Mouse (Mus musculus) liver, embryonic 16.5 days (tissue): ENCODE measurements around the gene Gm5767. TPM values are rescaled to one million over a fixed set of nuclear protein-coding genes. Genes with fewer than 3 reads are reported as not detected.
A peak's percentile ranks its signal among the peaks of the same experiment; 100 is the strongest.

ENCODE experiments used
- ATAC-seq: fragments of 200-750 bp; cut with Nextera tagmentation; 2 replicates; pipeline ENCODE4 v1.8.0; 2017; ENCODE audit warnings: low read depth, mild to moderate bottlenecking, moderate number of reproducible peaks, moderate library complexity
- H3K27ac ChIP-seq: fragments of 300-500 bp; sonication (generic); 2 replicates; pipeline ENCODE4 v1.5.1; 2014; ENCODE audit warnings: mild to moderate bottlenecking, low read length
- H3K27me3 ChIP-seq: fragments of 300-500 bp; sonication (generic); 2 replicates; pipeline ENCODE4 v1.6.1; 2014; ENCODE audit warnings: low read depth, low read length, mixed read lengths; ENCODE audit not compliant: control insufficient read depth, insufficient read depth
- H3K36me3 ChIP-seq: fragments of 300-500 bp; sonication (generic); 2 replicates; pipeline ENCODE4 v1.6.1; 2014; ENCODE audit warnings: mild to moderate bottlenecking; ENCODE audit not compliant: control insufficient read depth, insufficient read depth
- H3K4me1 ChIP-seq: fragments of 300-500 bp; sonication (generic); 2 replicates; pipeline ENCODE4 v1.6.1; 2014; ENCODE audit warnings: low read depth, low read length, mixed read lengths; ENCODE audit not compliant: control insufficient read depth
- H3K4me2 ChIP-seq: fragments of 300-500 bp; sonication (generic); 2 replicates; pipeline ENCODE4 v1.6.1; 2014; ENCODE audit warnings: low read depth, low read length, mixed read lengths
- H3K4me3 ChIP-seq: fragments of 300-500 bp; sonication (generic); 2 replicates; pipeline ENCODE4 v1.5.1; 2014; ENCODE audit warnings: low read depth, mild to moderate bottlenecking, low read length
- H3K9ac ChIP-seq: fragments of 300-500 bp; sonication (generic); 2 replicates; pipeline ENCODE4 v1.6.1; 2014; ENCODE audit warnings: low read depth, low read length
- H3K9me3 ChIP-seq: fragments of 300-500 bp; sonication (generic); replicated peaks from 2 replicates; pipeline ENCODE4 v1.6.1; 2016; ENCODE audit warnings: low read length; ENCODE audit not compliant: control insufficient read depth
- WGBS: fragments of 180-500 bp; shearing (Covaris S2); extraction: QIAGEN DNeasy Blood & Tissue Kit; methylation state at CpG from one replicate; pipeline ENCODE4 v1.1.7; 2014; ENCODE audit not compliant: insufficient replicate concordance; 5-methylcytosine and 5-hydroxymethylcytosine counted together
- polyA plus RNA-seq: library from polyadenylated mRNA; unstranded; fragments of >200 nt; fragmentation: Nextera tagmentation; extraction: Ambion mirVana; gene quantifications from 2 replicates; pipeline ENCODE4 v1.2.1, GENCODE M21; 2015

Gene Gm5767
- polyA plus RNA-seq, 1 experiment from 2014 or later = not detected

DNA sequence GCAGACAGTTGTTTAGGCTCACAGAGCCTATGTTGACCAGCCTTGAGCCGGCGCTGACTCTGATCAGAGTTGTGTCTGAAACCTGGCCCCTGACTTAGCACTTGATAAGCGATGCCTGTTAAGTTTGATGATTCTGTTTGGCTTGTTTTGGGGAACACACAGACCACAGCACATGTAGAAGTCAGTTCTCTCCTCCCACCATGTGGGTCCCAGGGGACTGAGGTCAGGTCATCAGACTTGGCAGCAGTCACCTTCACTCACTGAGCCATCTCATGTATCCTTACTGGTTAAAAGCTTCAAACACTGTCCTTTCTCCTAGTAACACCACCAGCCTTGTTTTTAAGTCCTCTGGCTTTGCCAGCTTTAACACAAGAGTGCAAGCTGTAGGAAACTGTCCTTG, 30.6 kb upstream of the Gm5767 start:
- Histone ChIP-seq H3K4me3 (no peak overlapping the region), H3K27ac (no peak overlapping the region), H3K4me1 (no peaks in the 10 kb centered on the region; the same call in 1 of the 2 replicates), H3K4me2 (no peak overlapping the region), H3K36me3 (peaks cover 51% of the 10 kb centered on the region), H3K27me3 (no peaks in the 10 kb centered on the region), H3K9me3 (no peaks in the 10 kb centered on the region), H3K9ac (no peak overlapping the region)
- ATAC-seq = no peak
- 87% methylated on average over 3 of the region's 3 CpGs for WGBS

- Histone ChIP-seq H3K36me3 (peaks cover 35% of the 10 kb centered on the region), H3K4me3 (no peak overlapping the region), H3K9me3 (no peaks in the 10 kb centered on the region), H3K9ac (no peak overlapping the region), H3K27me3 (no peaks in the 10 kb centered on the region), H3K27ac (no peak overlapping the region), H3K4me1 (peaks cover 9% of the 10 kb centered on the region), H3K4me2 (no peak overlapping the region)
- WGBS = 81% methylated on average over 6 of the region's 6 CpGs
- ATAC-seq = no peak
These were observed 25.5 kb upstream of the Gm5767 start for GRCm38 (mm10) chr16:8655108-8655507.

GRCm38 (mm10) chr16:8655599-8655998, 25.0 kb upstream of the Gm5767 start:
- peak; percentile 74 for ATAC-seq
- Histone ChIP-seq H3K27me3 (no peaks in the 10 kb centered on the region), H3K4me2 (no peak overlapping the region), H3K4me1 (peaks cover 9% of the 10 kb centered on the region), H3K4me3 (no peak overlapping the region), H3K9ac (no peak overlapping the region), H3K36me3 (peaks cover 39% of the 10 kb centered on the region), H3K9me3 (no peaks in the 10 kb centered on the region), H3K27ac (no peak overlapping the region)
- WGBS = 65% methylated on average over 9 of the region's 9 CpGs

- ATAC-seq = no peak
- Histone ChIP-seq H3K9me3 (no peaks in the 10 kb centered on the region), H3K4me2 (no peak overlapping the region), H3K9ac (no peak overlapping the region), H3K4me3 (no peak overlapping the region), H3K27me3 (no peaks in the 10 kb centered on the region), H3K27ac (no peak overlapping the region), H3K4me1 (peaks cover 9% of the 10 kb centered on the region), H3K36me3 (peaks cover 36% of the 10 kb centered on the region)
- WGBS = 73% methylated on average over 2 of the region's 2 CpGs
These were observed 24.3 kb upstream of the Gm5767 start for GRCm38 (mm10) chr16:8656256-8656655.

DNA sequence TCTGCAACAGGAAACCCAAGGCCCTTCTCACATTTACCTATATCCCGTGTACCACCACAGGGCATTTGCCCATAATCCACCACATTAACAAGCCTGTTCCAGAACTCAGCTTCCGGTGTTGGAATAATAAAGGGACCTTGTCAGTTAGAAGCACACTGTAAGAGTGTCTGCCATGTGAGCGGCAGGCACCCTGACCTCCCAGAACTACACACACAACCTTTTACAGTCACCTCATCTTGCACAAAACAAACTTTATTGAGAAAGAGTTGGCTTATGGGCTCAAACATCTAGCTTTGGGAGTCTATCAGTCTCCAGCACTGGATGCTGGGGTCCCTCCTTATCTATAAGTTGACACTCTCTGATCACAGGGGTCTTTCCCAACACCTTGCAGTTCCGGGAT, 22.2 kb upstream of the Gm5767 start:
- 80% methylated on average over 4 of the region's 4 CpGs for WGBS
- no peaks in the 10 kb centered on the region for H3K27me3 ChIP-seq
- peaks cover 9% of the 10 kb centered on the region for H3K4me1 ChIP-seq
- peaks cover 44% of the 10 kb centered on the region for H3K36me3 ChIP-seq
- H3K4me3 ChIP-seq = no peak overlapping the region
- H3K9ac ChIP-seq = no peak overlapping the region
- H3K9me3 ChIP-seq = no peaks in the 10 kb centered on the region
- no peak overlapping the region for H3K27ac ChIP-seq
- H3K4me2 ChIP-seq = no peak overlapping the region
- no peak for ATAC-seq

DNA sequence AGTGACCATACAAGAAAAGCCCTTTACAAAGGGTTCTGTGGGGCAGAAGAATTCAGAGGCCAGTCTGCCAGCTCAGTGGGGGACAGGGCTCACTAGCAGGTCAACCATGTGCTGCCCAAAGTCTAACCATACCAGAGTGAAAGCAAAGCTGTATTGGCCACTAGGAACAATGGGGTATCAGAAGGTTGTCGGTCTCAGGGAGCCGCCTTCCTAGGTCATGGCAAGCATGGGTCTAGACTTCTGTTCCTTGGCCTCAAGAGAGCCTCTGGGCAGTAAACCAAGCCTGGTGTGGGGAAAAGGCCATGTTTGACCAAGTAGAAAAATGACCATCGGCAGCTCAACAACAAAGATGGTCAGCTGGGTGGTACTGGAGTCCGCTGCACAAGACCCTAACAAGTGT, 21.8 kb upstream of the Gm5767 start:
- Histone ChIP-seq H3K4me3 (no peak overlapping the region), H3K27ac (no peak overlapping the region), H3K27me3 (no peaks in the 10 kb centered on the region), H3K4me1 (peaks cover 9% of the 10 kb centered on the region), H3K9ac (no peak overlapping the region), H3K36me3 (peaks cover 48% of the 10 kb centered on the region), H3K9me3 (no peaks in the 10 kb centered on the region), H3K4me2 (no peak overlapping the region)
- 91% methylated on average over 4 of the region's 4 CpGs for WGBS
- no peak for ATAC-seq

- Histone ChIP-seq H3K36me3 (peaks cover 48% of the 10 kb centered on the region), H3K27me3 (no peaks in the 10 kb centered on the region), H3K27ac (no peak overlapping the region; the same call in 1 of the 2 replicates), H3K4me2 (no peak overlapping the region), H3K9me3 (no peaks in the 10 kb centered on the region), H3K4me3 (no peak overlapping the region), H3K4me1 (peaks cover 33% of the 10 kb centered on the region), H3K9ac (no peak overlapping the region)
- WGBS = 12% methylated on average over 2 of the region's 2 CpGs
- ATAC-seq = no peak
These were observed 17.5 kb upstream of the Gm5767 start for GRCm38 (mm10) chr16:8663022-8663421.

DNA sequence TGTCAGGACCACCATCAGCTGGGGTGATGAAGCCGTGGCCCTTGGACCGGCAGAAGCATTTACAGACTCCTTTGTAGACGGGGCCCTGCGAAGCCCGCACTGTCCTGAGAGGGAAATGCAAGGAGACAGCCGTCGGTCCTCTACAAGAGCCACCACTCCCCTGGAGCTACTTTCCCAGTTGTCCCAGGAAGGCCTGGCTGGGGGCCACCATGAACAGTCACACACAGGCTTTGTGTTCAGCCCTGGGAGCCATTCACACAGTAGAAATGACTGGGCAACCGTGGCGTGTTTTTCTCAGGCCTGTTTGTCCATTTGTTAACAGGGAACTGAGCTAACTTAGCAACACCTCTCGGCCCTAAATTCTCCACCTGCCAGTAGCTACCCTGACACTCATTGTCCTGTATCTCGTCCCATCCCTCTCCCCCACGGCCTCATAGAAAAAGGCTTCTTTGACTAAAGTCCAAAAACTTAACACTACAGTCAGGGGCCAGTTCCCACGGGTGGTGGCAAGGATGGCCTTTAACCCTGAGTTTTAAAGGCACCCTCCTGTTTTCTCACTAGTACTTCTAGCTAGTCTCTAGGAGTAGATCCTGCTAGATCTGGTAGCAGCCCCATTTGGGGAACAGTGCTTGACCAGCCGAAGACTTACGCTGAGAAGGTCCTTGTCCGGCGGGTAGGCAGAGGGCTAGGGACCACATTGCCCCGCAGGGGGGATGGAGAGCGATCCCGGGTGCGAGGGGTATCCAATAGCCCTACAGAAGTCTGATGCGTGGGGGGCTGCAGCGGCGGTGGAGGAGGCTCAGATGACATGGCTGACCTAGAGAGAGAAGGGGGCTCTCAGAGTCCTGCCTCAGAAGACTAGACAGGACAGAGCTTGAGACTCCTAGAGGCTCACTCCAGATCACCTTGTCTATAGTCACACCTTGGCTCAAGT, 16.7 kb upstream of the Gm5767 start:
- Histone ChIP-seq H3K9me3 (no peaks in the 10 kb centered on the region), H3K4me3 (no peak overlapping the region), H3K4me1 (peaks cover 41% of the 10 kb centered on the region), H3K27ac (no peak overlapping the region; the same call in 1 of the 2 replicates), H3K9ac (no peak overlapping the region), H3K4me2 (no peak overlapping the region), H3K27me3 (no peaks in the 10 kb centered on the region), H3K36me3 (peaks cover 51% of the 10 kb centered on the region)
- no peak for ATAC-seq
- WGBS = 83% methylated on average over 24 of the region's 24 CpGs

DNA sequence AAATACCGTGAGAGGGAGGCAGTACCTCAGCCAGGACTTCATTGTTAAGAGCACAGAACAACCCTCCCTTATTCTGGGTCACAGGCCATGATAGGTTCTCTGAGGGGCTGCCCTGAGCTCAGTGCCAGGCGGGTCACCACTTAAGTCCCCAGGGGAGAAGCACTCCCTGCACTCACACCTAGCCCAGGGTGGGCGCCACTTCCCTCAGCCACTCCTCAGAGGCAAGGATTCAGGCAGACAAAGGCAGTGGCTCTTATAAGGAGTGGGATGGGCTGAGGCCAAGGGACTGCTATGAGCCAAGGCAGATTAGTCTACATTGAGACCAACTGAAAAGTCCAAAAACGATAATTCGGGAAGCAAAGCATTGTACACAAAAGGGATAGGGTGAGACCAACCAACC, 15.2 kb upstream of the Gm5767 start:
- Histone ChIP-seq H3K4me1 (peaks cover 56% of the 10 kb centered on the region), H3K9ac (no peak overlapping the region), H3K27me3 (no peaks in the 10 kb centered on the region), H3K4me3 (no peak overlapping the region), H3K4me2 (no peak overlapping the region), H3K36me3 (peaks cover 38% of the 10 kb centered on the region), H3K9me3 (no peaks in the 10 kb centered on the region), H3K27ac (no peak overlapping the region)
- ATAC-seq = no peak
- 88% methylated on average over 5 of the region's 5 CpGs for WGBS
